Mouse (Mus musculus) cerebral cortex, adult 2 months (tissue): ENCODE measurements around the gene Optc.

Source experiments
- WGBS: fragments of 180-500 bp; shearing (Covaris S2); methylation state at CpG from one replicate; pipeline ENCODE4 v1.1.7; 2018; 5-methylcytosine and 5-hydroxymethylcytosine counted together

The Optc gene

DNA sequence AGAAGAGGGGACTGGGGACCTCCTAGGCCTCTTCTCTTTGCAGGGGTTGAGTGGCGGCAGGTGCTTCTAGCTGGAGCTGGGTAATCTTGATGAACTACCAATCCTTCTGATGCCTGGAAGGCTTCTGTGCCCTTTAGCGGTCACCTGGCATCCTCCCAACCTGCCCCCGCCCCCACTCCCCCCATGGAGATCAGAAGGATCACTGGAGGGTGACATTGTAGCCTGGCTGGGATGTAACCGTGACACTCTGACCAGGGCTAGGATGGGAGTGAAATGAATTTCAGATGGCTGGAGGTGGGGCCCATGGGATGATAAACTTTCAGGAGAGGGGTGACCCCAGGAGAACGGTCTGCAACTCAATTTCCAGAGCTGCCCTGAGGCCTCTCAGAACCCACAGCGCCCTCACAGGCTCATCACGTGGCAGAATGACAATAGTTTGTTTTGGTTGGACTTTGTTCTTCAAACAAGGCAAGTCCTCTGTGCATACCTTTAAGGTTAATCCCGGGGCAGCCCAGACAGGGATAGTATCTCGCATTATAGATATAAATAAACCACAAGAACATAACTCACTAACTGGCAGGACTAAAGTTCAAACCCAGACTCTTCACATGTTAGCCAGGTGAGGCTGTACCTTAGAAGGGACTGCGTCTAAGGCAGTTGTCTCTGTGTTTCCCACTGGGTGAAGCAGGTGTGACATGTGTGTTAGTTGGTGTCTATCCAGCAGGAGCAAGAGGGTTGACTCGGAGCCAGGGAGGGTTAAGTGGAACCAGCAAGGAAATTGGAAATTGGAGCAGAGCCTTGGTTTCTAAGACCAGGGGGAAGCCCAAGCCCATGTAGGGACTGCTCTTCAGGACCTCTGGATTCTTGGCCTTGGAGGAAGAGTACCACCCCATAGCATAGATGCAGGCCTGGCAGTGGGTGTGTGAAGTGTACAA is 25.2 kb downstream of the Optc start:
- WGBS, result 75% methylated on average over 11 of the region's 11 CpGs

DNA sequence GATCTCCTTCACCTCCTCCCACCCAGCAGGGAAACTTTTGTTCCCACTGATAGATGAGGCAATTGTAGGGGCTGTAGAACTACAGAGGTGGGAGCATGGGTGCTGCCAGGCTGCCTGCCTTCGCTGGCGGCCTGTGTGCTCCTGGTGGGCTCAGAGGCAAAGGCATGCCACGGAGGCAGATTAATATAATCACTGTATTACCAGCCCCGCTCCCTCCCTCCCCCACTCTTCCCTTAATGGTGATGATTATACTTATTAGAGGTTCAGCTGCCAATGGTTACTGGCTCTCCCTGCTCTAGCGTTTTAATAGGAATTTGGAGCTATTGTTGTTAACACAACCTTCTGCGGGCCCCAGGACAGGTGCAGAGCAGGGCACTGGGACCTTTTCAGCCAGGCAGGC is 26.0 kb downstream of the Optc start:
- 85% methylated on average over 6 of the region's 6 CpGs for WGBS

DNA sequence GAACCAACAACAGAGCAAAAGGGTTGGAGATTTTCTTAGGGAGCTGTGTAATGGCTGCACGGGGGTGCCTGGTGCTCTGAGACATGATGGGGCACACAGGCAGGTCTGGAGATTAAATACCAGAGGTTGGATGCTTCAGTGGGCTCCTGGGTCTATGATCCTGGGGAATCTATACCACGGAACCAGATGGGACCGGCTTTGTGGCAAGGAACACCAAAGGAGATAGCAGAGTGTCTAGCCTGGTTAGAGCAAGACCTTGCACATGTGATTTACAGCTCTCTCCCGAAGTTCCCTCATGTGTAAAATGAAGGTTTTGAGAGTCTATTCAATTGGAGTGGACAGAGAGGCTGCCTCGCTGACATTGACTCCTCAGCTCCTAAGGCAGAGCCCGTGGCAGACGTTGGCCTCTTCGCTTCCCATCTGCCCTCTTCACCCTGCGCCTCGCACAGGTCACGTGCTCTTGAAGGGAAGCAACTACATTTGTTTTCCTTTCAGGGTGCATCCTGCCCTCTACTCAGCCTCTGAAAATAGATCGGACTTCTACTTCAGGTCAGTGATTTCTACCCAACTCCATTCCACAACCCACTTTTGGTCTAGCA is 28.9 kb downstream of the Optc start:
- WGBS, result 83% methylated on average over 12 of the region's 12 CpGs

DNA sequence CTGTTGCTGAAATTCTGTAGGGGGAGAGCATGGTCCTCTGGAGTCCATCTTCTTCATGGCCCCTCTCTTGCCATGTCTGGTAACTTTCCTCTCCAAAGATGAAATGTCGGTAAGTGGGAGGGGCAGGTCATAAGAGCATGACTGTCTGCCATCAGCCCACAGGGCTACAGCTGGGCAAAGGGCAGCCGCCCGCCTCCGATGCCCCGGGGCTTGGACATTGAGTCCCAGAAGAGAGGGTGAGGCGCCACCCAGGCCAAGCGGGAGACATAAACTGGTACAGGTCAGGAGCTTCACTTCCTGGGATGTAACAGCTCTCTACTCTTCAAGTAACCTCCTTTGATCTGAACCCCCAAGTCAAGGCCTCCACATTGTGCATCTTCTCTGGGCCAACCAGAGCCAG is 30.9 kb downstream of the Optc start:
- 96% methylated on average over 7 of the region's 7 CpGs for WGBS

DNA sequence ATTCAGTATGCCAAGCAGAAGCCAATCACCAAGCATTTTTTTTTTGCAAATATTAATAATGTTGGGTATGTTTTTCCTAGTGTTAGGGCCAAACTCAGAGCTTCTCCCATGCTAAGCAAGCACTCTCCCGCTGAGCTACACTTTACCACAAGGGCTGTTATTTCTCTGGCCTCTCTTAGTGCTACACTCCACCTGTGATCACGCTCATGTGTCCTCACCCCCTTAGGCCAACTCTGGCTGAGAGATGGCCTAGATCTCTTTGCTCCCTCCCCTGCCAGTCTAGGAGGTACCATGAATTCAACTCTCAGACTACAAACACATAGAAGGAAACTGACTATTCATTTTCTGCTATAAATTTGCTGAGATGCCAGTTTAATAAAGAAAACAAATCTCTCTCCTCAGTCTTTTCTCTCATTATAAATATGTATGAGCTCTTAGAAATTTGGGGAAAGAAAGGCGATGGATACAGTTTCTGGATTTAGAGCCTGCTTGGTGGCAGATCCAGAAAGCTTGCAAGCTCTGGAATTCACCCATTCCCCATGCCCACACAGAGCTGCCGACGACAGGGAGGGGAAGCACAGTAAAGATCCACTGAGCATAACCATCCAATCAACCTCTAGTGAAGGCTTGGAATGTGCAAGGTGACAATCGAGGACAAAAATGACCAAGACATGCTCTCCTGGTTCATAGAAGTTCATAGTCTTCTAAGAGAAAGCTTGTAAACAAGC is 34.5 kb downstream of the Optc start:
- 49% methylated on average over 6 of the region's 6 CpGs for WGBS

DNA sequence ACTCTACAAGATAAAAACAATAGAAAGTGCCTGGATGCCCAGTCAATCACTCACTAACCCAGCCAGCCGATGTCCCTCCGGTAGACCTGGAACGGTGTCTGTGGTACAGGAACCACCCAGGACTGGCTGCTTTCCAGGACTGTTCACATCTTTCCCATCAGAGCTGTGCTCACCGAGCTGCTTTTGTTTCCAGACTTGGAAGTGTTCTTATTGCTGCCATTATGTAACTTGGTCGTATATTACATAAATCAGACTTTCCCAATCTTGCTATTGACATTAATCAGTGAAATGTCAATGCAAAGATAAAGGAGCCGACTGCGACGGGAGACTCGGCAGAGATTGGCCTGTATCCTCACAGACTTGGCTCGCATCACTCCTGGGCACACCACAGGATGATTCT is 36.6 kb downstream of the Optc start:
- 50% methylated on average over 10 of the region's 10 CpGs for WGBS

DNA sequence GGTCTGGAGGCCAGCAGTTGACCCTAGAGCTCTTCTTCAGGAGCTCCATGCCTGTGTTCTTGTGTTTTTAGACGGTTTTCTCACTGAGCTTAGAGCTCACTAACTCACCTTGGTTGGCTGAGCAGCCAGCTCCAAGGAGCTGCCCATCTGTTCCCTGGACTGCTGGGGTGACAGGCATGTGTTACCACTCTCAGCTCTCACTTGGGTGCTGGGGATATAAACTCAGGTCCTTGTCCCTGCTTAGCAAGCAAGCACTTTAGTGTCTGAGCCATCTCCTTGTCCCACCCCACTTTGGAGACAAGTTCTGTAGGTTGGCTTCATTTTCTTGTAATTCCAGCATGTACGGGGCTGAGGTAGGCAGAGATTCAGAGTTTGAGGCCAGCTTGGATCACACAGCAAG is 38.6 kb downstream of the Optc start:
- 76% methylated on average over 2 of the region's 2 CpGs for WGBS

DNA sequence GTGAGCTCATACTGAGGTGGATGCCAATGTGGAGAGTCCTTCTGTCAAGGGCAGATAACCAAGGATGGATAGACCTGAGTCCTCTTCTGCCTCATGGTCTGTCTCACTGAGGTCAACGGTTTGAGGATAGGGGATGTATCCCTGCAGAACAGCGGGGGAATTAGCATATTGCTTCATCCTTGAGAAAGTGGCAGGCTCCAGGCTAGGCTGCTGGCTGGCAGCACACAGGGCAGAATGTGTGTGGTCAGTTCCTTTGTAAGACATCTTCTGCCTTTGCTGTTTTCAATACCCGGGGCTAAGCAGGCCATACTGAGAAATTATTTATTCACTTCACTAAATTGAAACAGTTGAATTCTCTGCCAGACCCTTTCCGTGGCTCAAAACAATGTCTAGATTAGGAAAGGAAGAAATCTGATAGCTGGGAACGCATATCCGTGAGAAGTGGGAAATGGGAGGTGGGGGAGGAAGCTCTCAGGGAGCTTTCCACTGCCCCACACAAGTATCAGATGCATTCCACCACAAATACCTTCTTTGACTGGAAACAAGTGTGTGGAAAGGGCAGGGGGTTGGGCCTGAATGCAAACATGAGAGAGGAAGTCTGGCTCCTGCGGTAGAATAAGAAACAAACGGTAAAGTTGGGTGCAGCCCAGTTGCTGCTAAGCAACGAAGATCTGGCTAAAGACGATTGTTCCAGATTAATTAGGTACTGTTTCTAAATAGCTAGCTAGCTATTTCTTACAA is 44.4 kb downstream of the Optc start:
- 15% methylated on average over 10 of the region's 10 CpGs for WGBS

DNA sequence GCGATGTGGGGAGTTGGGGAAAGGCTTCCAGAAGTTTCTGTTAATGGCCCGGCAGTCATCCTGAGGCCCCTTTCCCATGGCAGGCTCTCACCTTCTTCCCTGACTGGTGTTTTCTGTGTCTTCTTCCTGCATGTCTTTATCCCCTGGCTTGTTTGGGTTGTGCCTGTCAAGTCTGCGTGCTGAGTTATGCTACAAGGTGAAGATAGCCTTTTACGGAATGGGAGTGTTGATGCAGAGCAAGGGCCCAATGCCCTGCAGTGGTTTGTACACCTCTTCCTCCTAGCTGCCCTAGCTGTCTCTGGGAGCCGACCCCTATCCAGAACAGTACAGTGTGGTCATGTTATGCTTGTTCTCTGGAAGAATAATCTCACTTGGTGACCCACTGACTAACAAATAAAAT is 46.8 kb downstream of the Optc start:
- 72% methylated on average over 5 of the region's 5 CpGs for WGBS

DNA sequence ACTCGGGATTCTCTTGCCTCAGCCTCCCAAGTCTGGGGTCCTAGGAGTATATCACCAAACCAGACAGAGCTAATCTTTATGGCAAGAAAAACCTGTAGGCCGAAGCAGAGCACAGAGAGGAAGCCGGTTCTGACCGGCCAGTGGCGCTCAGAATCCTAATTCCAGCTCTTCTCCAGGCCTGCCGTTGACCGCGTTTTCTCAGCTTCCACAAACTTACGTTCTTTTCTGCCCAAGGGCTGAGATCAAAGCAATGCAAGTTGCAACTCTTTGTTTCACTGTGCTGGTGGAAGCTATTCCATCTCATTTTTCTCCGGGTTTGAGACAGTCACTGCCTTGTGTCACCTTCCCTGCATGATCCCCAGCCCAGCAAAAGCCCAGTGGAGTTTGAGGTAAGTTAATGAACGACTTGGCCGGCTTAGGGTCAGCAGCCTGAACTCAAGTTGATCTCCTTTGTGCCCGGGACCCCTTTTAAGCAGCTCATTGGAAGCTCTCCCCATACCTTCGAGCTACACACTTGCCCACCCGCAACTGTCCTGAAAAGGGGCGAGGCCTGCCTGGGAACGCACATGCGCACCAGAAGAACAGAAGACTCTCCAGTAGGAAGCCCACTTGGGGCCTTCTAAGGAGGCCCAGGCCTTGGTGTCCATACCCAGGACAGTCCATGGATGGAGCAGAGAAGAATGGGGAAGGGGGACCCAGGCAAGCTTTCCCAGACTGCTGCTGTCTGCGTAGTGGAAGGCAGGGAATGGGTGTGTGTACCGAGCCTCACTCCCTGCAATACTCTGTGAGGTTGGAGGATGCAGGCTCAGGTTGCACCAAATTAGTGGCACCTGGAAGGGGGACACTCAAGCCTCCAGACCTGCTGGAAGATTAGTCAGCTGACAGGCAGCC is 47.7 kb downstream of the Optc start:
- 86% methylated on average over 20 of the region's 20 CpGs for WGBS

DNA sequence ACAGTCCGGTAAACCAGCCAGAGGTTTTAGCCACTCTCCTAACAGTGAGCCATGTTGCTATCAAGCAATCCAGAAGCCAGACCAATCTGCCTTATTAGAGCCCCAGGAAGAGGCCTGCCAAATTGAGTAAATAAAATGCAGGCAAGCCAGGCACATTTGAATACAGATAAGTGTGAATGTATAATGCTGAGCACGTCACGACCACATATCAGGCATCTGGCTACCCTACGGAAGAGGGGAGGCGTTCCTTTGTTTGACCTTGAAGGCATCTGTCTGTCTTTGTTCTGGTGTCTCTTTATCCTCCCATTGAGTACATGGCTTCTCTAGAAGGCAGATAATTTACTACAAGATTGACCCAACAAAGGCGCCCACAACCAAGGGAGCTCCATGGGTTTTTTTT is 48.5 kb downstream of the Optc start:
- 89% methylated on average over 6 of the region's 6 CpGs for WGBS

DNA sequence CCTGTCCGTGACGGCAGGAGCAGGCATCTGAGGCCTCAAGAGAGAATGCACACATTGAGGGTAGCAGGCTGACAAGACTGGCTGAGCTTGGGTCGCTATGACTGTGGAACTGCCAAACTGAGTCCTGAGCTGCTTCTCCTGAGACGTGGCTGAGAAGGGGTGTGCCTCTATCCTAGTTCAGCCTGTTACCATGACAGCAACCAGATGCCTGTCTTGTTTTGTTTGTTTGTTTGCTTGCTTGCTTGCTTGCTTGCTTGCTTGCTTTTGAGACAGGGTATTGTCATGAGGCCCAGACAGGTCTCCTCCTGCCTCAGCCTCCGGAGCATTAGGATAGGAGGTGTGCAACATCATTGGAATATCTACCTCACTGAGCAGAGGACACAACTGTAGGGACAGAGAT is 50.0 kb downstream of the Optc start:
- 91% methylated on average over 5 of the region's 5 CpGs for WGBS

DNA sequence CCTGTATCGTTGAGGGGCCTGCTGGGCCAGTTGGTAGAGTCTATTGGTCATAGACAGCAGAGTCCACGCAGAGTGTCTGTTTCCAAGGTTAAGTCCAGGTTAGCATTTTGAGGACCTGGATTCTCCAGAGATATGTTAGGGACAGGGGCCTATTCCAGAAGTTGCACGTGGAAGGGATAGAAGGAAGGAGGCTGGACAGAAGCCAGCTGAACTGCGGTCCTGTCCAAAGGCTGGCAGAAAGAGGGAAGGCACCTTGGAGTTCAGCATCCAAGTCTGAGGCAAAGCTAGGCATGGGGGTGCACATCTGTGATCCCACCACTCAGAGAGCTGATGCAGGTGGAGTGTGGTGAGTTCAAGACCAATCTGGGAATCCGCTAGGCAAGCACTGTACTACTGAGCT is 50.6 kb downstream of the Optc start:
- 84% methylated on average over 5 of the region's 5 CpGs for WGBS

DNA sequence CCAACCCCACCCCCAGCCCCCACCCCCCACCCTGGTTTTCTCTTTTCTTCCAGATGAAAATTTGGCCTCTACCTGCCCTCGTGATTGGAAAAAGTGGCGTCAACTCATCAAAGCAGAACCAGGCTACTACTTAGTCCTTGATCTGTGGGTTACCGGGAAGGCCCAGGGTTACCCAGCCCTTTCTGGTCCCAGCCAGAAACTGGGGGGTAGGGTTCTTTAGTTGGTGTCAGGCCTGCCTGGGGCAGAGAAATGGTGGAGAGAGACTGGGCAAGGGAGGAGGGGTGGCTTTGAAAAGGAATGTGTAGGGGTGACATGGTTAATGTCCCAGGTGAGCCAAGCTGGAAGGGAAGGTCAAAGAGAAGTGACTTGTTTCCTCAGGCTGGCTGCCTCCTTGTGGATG is 51.1 kb downstream of the Optc start:
- 86% methylated on average over 3 of the region's 3 CpGs for WGBS

DNA sequence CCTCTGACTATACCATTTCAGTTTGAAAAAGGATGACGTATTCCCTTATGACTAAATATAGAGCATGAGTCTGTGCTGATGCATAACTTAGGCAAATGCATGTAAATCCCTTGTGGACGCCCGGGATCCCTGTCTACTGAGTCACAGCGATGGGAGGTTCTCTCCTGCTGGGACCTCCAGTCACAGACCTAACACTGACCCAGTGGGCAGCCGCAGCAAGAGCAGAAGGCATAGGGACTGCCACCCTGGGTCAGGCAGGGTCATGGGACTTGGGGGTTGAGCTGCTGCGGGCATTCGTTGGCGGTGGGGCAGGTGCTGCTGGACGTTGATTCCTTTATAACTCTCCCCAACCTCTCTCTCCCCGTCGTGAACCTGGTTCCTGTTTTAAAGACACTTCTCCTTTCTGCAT is 51.7 kb downstream of the Optc start:
- whole genome bisulfite sequencing, result 41% methylated on average over 11 of the region's 11 CpGs

DNA sequence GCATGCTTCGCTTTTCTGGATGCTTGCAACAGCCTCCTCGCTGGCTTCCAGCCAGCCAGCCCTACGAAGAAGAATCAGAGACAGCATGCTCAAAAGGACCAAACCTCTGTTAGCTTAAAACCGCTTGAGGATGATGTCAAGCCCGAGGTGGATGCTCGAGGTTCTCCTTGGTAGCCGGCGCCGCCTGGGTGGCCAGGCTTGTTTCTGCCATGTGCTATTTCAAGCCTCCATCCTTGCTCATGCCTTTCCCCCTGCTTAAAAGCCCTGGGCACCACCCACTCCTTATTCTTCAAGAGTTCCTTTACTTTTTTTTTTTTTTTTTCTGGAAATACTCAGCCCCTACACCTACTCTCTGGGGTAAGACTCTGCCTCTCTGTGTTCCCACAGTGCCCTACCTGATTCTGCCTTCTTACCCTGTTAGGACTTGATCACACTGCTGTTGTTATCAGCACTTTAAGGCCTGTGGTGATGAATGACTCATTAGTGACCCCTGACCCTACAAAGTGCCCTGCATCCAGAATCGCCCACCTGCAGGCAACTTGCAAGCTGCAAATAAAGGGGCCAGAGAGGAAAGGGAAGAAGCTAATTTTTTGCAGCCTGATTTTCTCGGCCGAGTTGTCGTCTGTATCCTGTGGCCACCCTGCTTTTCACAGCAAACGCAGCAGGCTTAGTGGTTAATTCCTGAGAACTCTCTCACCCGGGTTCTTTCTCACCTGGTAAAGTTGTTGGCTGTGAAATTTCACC is 52.4 kb downstream of the Optc start:
- 20% methylated on average over 15 of the region's 15 CpGs for WGBS

DNA sequence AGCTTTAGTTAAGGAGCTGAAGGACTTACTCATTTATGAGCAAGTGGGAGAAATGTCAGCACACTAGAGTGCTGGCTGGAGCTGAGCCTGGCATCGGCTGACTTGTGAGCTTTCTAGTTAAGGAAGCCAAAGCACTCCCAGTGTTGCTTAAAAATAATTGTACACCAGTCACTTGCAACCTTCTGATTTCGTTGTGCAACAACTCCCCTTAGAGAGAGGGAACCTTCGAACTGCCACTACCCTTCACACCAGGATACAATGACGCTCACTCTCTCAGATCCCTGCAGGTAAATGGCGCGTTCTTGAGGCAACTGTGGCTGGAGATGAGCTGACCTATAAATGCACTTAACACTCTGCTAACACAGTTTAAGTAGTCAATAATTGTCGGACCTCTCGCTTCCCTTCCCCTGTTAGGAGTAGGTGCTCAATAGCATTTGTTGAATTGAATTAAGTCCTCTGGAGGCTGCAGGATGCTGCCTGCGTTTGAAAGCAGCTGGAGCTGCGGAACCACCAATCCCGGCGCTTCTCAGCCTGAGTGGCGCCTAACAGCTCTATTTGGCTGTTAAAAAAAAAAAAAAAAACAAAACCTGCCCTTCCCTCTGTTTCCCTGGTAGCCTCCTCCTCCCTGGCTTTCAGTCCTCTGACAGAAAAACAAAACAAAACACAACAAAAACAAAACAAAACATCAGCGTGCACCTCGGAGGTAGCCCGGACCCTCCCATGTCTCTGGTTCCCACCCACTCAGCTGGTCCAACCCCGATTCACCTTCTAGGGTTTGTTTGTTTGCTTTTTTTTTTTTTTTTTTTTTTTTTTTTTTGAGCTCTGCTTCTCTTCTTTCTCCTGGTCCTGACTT is 53.2 kb downstream of the Optc start:
- 4% methylated on average over 17 of the region's 17 CpGs for whole genome bisulfite sequencing
